Mouse (Mus musculus) midbrain, embryonic 14.5 days (tissue): ENCODE measurements at regions not wholly inside any gene's neighbourhood (a gene's known extent, or its start where the extent isn't known, plus 50 kb on each side); places are given as distances from the start of the nearest gene placed in this dataset.

Source experiments
- ATAC-seq: fragments of 200-750 bp; cut with Nextera tagmentation; 2 replicates; pipeline ENCODE4 v1.8.0; 2017; ENCODE audit warnings: moderate number of reproducible peaks, moderate library complexity; ENCODE audit not compliant: low FRiP score, low TSS enrichment
- DNase-seq: peaks from one replicate; pipeline ENCODE4 v3.0.0-alpha.2; 2015
- H3K27ac ChIP-seq: fragments of 300-500 bp; sonication (generic); replicated peaks from 2 replicates; pipeline ENCODE4 v1.5.1; 2014; ENCODE audit warnings: mild to moderate bottlenecking, low read depth, low read length, moderate library complexity
- H3K27me3 ChIP-seq: fragments of 300-500 bp; sonication (generic); 2 replicates; pipeline ENCODE4 v1.6.1; 2014; ENCODE audit warnings: low read length, control low read depth, mixed read lengths; ENCODE audit not compliant: control insufficient read depth, insufficient read depth
- H3K36me3 ChIP-seq: fragments of 300-500 bp; sonication (generic); 2 replicates; pipeline ENCODE4 v1.6.1; 2014; ENCODE audit warnings: low read length, control low read depth; ENCODE audit not compliant: control insufficient read depth, insufficient read depth
- H3K4me1 ChIP-seq: fragments of 300-500 bp; sonication (generic); 2 replicates; pipeline ENCODE4 v1.6.1; 2014; ENCODE audit warnings: mild to moderate bottlenecking, antibody characterized with exemption, low read length, control low read depth; ENCODE audit not compliant: control insufficient read depth, insufficient read depth
- H3K4me2 ChIP-seq: fragments of 300-500 bp; sonication (generic); 2 replicates; pipeline ENCODE4 v1.6.1; 2014; ENCODE audit warnings: mild to moderate bottlenecking, low read length, moderate library complexity
- H3K4me3 ChIP-seq: fragments of 300-500 bp; sonication (generic); replicated peaks from 2 replicates; pipeline ENCODE4 v1.5.1; 2014; ENCODE audit warnings: low read depth, low read length
- H3K9ac ChIP-seq: fragments of 300-500 bp; sonication (generic); replicated peaks from 2 replicates; pipeline ENCODE4 v1.6.1; 2014; ENCODE audit warnings: mild to moderate bottlenecking, low read length, moderate library complexity
- H3K9me3 ChIP-seq: fragments of 300-500 bp; sonication (generic); 2 replicates; pipeline ENCODE4 v1.6.1; 2016; ENCODE audit warnings: low read length, control low read depth, mixed read lengths; ENCODE audit not compliant: control insufficient read depth
- WGBS: fragments of 180-500 bp; shearing (Covaris S2); extraction: QIAGEN DNeasy Blood & Tissue Kit; methylation state at CpG from one replicate; pipeline ENCODE4 v1.1.7; 2014; 5-methylcytosine and 5-hydroxymethylcytosine counted together

DNA sequence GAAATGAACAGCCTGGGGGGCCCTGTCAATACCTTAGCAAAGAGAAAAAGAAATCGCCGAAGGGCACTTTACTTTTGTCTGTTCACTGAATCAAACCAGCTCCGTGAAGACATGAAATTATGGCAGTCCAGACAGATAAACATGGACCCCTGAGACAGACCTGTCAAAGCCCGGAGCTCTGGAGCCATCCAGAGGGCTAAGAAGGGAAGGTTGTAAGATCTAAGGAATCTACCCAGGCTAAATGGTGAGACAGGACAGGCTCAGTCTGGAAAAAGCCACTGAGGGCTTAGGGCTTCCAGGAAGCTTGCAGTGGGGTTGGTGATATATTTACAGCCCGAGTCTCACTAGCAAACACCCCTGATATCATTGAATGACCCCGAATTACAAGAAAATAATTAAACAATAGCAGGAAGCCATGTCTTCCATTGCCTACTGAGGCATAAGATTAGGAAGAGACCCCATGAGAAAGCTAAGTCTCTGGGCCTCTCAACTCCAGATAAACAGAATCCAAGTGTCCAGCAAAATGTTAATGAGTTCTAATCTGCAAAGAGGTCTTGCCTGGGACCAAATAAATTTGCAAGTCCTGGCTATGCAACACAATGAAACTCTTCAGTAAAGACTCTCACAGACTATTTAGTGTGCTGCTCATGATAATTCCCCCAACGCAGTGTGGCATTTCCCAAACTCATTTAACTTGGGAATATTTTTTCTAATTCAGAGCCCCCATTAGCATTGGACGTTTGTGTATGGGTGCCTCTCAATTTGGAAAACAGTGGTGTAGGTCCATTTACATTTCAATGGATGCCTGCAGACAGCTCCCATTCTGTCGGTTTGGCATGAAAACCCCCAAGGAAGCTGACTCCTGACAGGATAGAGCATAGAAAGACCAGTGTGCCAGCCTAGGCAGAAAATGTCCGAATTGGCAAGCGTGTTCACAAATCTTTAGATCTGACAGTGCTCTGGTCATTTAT, 89.8 kb downstream of the Pabpc6 start:
- Histone ChIP-seq H3K4me3 (no peak overlapping the region), H3K9ac (no peak overlapping the region), H3K9me3 (no peaks in the 10 kb centered on the region), H3K27me3 (no peaks in the 10 kb centered on the region), H3K4me2 (0 out of 2 replicates have a peak overlapping the region, but pooled peaks have one; percentile 9), H3K4me1 (peaks cover 20% of the 10 kb centered on the region), H3K27ac (peak overlapping the region; percentile 67), H3K36me3 (no peaks in the 10 kb centered on the region)
- ATAC-seq (peak; percentile 79), DNase-seq (peak; percentile 78)
- WGBS, result 4% methylated on average over 11 of the region's 11 CpGs

DNA sequence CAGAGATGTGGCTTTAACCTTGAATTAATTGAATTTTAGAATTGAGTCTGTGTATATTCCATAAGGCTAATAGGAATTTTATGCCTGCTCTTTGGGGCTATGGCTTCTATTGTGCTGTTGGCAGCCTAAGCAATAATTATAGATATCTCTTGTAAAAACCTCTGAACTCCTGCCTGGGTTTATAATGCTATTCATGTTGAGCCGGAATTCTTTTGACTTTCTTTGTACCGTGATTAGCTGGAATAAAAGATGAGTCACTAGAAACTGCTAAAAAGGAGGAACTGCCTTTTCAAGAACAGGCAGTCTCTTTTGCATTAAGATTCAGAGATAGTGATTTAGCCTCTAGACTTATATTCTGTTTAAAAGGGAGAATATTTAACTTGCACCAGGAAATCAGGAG, 71.4 kb downstream of the Pabpc6 start:
- no peak for ATAC-seq
- Histone ChIP-seq H3K4me1 (0 out of 2 replicates have a peak, but pooled peaks cover 3% of the 10 kb centered on the region), H3K4me2 (no peak overlapping the region), H3K36me3 (no peaks in the 10 kb centered on the region), H3K4me3 (no peak overlapping the region), H3K27ac (no peak overlapping the region), H3K9me3 (no peaks in the 10 kb centered on the region), H3K27me3 (no peaks in the 10 kb centered on the region), H3K9ac (no peak overlapping the region)
- DNase-seq, result peak; percentile 28
- WGBS, result 9% methylated on average over 2 of the region's 2 CpGs

DNA sequence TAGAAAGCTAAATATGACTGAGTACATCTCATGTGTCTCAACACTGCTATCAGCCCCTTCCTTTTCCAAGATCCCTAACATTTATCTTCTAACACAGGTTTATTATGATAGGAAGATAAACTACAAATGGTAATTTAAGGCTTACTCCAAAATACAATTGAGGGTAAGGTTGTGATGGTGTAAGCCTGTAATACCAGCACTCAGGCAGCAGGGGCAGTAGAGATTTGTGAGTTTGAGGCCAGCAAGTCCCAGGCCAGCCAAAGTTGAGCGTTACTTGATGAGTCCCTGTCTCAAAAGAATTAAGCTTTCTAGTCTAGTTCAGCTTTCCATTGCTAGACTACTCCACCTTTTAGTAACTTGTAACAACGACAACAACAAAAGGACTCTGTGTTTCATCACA, 69.1 kb downstream of the Pabpc6 start:
- no peaks in the 10 kb centered on the region for H3K9me3 ChIP-seq
- H3K9ac ChIP-seq, result no peak overlapping the region
- no peak overlapping the region for H3K4me2 ChIP-seq
- H3K27me3 ChIP-seq, result no peaks in the 10 kb centered on the region
- H3K36me3 ChIP-seq, result no peaks in the 10 kb centered on the region
- H3K4me1 ChIP-seq, result 0 out of 2 replicates have a peak, but pooled peaks cover 3% of the 10 kb centered on the region
- H3K4me3 ChIP-seq, result no peak overlapping the region
- no peak overlapping the region for H3K27ac ChIP-seq
- 81% methylated on average over 2 of the region's 2 CpGs for WGBS
- DNase-seq (no peak), ATAC-seq (no peak)
